Mouse (Mus musculus): ENCODE data around the gene Ces4a. TPM values are rescaled to one million over a fixed set of nuclear protein-coding genes. Genes with fewer than 3 reads are reported as not detected.
A peak's percentile ranks its signal among the peaks of the same experiment; 100 is the strongest.

The Ces4a gene
- polyA plus RNA-seq, 1 experiment, result not detected

- H3K36me3 ChIP-seq (ENCODE audit: control insufficient read depth, insufficient read depth), result no peaks in the 10 kb centered on the region
- no peak for TF ChIP-seq MYOD1 (IDR thresholded peaks at IDR 0.05; ENCODE audit: control insufficient read depth in 1 of 3, insufficient read length in 2 of 3, low read depth in 2 of 3)
- no peak for TF ChIP-seq POLR2A (IDR thresholded peaks at IDR 0.05; ENCODE audit: insufficient read length, low read depth)
- TF ChIP-seq TCF12 (IDR thresholded peaks at IDR 0.05; ENCODE audit: insufficient read depth, poor library complexity, severe bottlenecking), result no peak
- TF ChIP-seq MAX (IDR thresholded peaks at IDR 0.05; ENCODE audit: low read depth), result no peak
- no peak for TF ChIP-seq CEBPB (IDR thresholded peaks at IDR 0.05; ENCODE audit: insufficient read depth, poor library complexity, severe bottlenecking)
- no peak for TF ChIP-seq POLR2AphosphoS2 (IDR thresholded peaks at IDR 0.05; ENCODE audit: insufficient read length, low read depth)
- TF ChIP-seq TCF3 (IDR thresholded peaks at IDR 0.05; ENCODE audit: insufficient read length, low read depth), result no peak
- TF ChIP-seq REST (IDR thresholded peaks at IDR 0.05; ENCODE audit: insufficient read depth, insufficient read length), result no peak
- H3ac ChIP-seq (ENCODE audit: control insufficient read depth, insufficient read length), result no peak overlapping the region
- H3K79me2 ChIP-seq (ENCODE audit: control insufficient read depth, insufficient read depth), result no peaks in the 10 kb centered on the region
- no peaks in the 10 kb centered on the region for H3K27me3 ChIP-seq (ENCODE audit: control insufficient read depth, insufficient read depth, insufficient read length)
- no peak overlapping the region for H3K4me2 ChIP-seq (ENCODE audit: low read depth)
- H3K4me3 ChIP-seq, result no peak overlapping the region
Measured at GRCm38 (mm10) chr8:105158084-105158483, 26.5 kb downstream of the Ces4a start.

- Histone ChIP-seq H3K4me2 (ENCODE audit: low read depth) (peak overlapping the region; percentile 65), H3K27me3 (ENCODE audit: control insufficient read depth, insufficient read depth, insufficient read length) (no peaks in the 10 kb centered on the region), H3ac (ENCODE audit: control insufficient read depth, insufficient read length) (no peak overlapping the region), H3K79me2 (ENCODE audit: control insufficient read depth, insufficient read depth) (no peaks in the 10 kb centered on the region), H3K36me3 (ENCODE audit: control insufficient read depth, insufficient read depth) (no peaks in the 10 kb centered on the region), H3K4me3 (no peak overlapping the region)
- no peak for TF ChIP-seq POLR2A (IDR thresholded peaks at IDR 0.05; ENCODE audit: insufficient read length, low read depth)
- TF ChIP-seq POLR2AphosphoS2 (IDR thresholded peaks at IDR 0.05; ENCODE audit: insufficient read length, low read depth), result no peak
- TF ChIP-seq MYOD1 (IDR thresholded peaks at IDR 0.05; ENCODE audit: control insufficient read depth in 1 of 3, insufficient read length in 2 of 3, low read depth in 2 of 3), result peak; percentile 65 to 76 (median 74)
- TF ChIP-seq E2F4 (IDR thresholded peaks at IDR 0.05; ENCODE audit: insufficient read depth), result no peak
- no peak for TF ChIP-seq REST (IDR thresholded peaks at IDR 0.05; ENCODE audit: insufficient read depth, insufficient read length)
- peak; percentile 51 for TF ChIP-seq TCF12 (IDR thresholded peaks at IDR 0.05; ENCODE audit: insufficient read depth, poor library complexity, severe bottlenecking)
- TF ChIP-seq TCF3 (IDR thresholded peaks at IDR 0.05; ENCODE audit: insufficient read length, low read depth), result no peak
- TF ChIP-seq MAX (IDR thresholded peaks at IDR 0.05; ENCODE audit: low read depth), result no peak
- no peak for TF ChIP-seq USF1 (IDR thresholded peaks at IDR 0.05; ENCODE audit: low read depth)
- no peak for TF ChIP-seq SRF (IDR thresholded peaks at IDR 0.05; ENCODE audit: control insufficient read depth, insufficient read length, low read depth)
- peak in 1 of 3 experiments; percentile 81 for TF ChIP-seq MYOG (IDR thresholded peaks at IDR 0.05; ENCODE audit: control insufficient read depth in 1 of 3, insufficient read depth in 1 of 3, insufficient read length in 2 of 3, low read depth in 2 of 3)
- 0 out of 2 replicates have a peak, but pooled peaks have one; percentile 1 for TF ChIP-seq CEBPB (IDR thresholded peaks at IDR 0.05; ENCODE audit: insufficient read depth, poor library complexity, severe bottlenecking)
Measured at GRCm38 (mm10) chr8:105161121-105161652, 29.6 kb downstream of the Ces4a start.

DNA sequence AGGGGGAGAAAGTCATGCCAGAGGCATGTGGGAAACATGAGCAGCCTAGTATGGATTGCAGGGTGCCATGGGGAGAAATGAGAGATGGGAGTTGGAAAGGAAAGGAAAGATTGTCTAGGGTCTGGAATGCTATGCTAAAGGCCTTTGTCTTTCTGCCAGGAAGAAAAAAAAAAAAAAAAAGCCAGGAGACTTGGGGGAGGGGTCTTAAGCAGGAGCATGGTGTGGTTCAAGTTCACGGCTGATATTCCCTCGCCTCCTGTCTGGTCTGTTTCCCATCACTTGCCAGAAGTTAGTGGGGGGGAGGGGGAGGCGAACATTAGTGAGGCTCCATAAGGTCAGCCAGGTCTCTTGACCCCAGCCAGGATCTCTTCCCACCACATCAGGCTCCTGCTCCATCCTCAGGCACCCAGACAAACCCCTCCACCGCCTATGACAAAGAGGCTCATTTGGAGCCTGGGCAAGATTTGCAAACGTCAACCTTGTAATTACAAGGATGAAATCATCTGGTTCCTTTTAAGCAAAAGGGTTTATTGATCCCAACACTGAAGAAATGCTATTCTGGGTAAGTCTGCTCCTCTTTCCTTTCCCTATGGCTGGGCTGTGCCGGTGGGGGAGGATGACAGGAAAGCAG is 32.8 kb downstream of the Ces4a start:
- Histone ChIP-seq H3K4me2 (ENCODE audit: low read depth) (peak overlapping the region; percentile 66), H3K27me3 (ENCODE audit: control insufficient read depth, insufficient read depth, insufficient read length) (no peaks in the 10 kb centered on the region), H3ac (ENCODE audit: control insufficient read depth, insufficient read length) (no peak overlapping the region), H3K36me3 (ENCODE audit: control insufficient read depth, insufficient read depth) (no peaks in the 10 kb centered on the region), H3K79me2 (ENCODE audit: control insufficient read depth, insufficient read depth) (no peaks in the 10 kb centered on the region), H3K4me3 (no peak overlapping the region)
- TF ChIP-seq MYOG (IDR thresholded peaks at IDR 0.05; ENCODE audit: control insufficient read depth in 1 of 3, insufficient read depth in 1 of 3, insufficient read length in 2 of 3, low read depth in 2 of 3) (no peak), TCF12 (IDR thresholded peaks at IDR 0.05; ENCODE audit: insufficient read depth, poor library complexity, severe bottlenecking) (no peak), POLR2A (IDR thresholded peaks at IDR 0.05; ENCODE audit: insufficient read length, low read depth) (no peak), MYOD1 (IDR thresholded peaks at IDR 0.05; ENCODE audit: control insufficient read depth in 1 of 3, insufficient read length in 2 of 3, low read depth in 2 of 3) (no peak), E2F4 (IDR thresholded peaks at IDR 0.05; ENCODE audit: insufficient read depth) (no peak), TCF3 (IDR thresholded peaks at IDR 0.05; ENCODE audit: insufficient read length, low read depth) (no peak), SRF (IDR thresholded peaks at IDR 0.05; ENCODE audit: control insufficient read depth, insufficient read length, low read depth) (no peak), REST (IDR thresholded peaks at IDR 0.05; ENCODE audit: insufficient read depth, insufficient read length) (no peak), USF1 (IDR thresholded peaks at IDR 0.05; ENCODE audit: low read depth) (no peak), CEBPB (IDR thresholded peaks at IDR 0.05; ENCODE audit: insufficient read depth, poor library complexity, severe bottlenecking) (no peak)

DNA sequence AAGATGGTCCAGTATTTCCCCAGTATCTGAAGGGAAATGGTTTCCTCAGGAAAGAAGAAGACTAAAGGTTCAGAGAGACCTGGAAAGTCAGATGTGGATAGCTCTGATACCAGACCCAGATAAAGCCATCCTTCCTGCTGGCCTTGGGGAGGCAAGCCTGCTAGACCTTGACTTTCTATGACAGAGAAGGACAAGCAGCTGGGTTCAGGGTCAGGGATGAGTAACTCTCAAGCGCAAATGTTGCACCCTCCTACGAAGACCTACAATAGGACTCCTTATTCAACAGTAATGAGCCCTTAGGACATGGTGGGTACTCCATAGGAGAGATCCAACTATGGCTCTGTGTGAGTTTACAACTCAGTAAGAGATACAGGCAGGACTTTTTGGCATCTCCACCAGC is 33.6 kb downstream of the Ces4a start:
- Histone ChIP-seq H3K36me3 (ENCODE audit: control insufficient read depth, insufficient read depth) (no peaks in the 10 kb centered on the region), H3ac (ENCODE audit: control insufficient read depth, insufficient read length) (no peak overlapping the region), H3K79me2 (ENCODE audit: control insufficient read depth, insufficient read depth) (no peaks in the 10 kb centered on the region), H3K4me3 (no peak overlapping the region), H3K27me3 (ENCODE audit: control insufficient read depth, insufficient read depth, insufficient read length) (no peaks in the 10 kb centered on the region), H3K4me2 (ENCODE audit: low read depth) (peak overlapping the region; percentile 66)
- no peak for TF ChIP-seq MYOG (IDR thresholded peaks at IDR 0.05; ENCODE audit: control insufficient read depth in 1 of 3, insufficient read depth in 1 of 3, insufficient read length in 2 of 3, low read depth in 2 of 3)
- no peak for TF ChIP-seq TCF12 (IDR thresholded peaks at IDR 0.05; ENCODE audit: insufficient read depth, poor library complexity, severe bottlenecking)
- no peak for TF ChIP-seq CEBPB (IDR thresholded peaks at IDR 0.05; ENCODE audit: insufficient read depth, poor library complexity, severe bottlenecking)
- TF ChIP-seq TCF3 (IDR thresholded peaks at IDR 0.05; ENCODE audit: insufficient read length, low read depth), result no peak
- TF ChIP-seq MYOD1 (IDR thresholded peaks at IDR 0.05; ENCODE audit: control insufficient read depth in 1 of 3, insufficient read length in 2 of 3, low read depth in 2 of 3), result peak in 2 of 3 experiments; percentile 20 to 57
- no peak for TF ChIP-seq REST (IDR thresholded peaks at IDR 0.05; ENCODE audit: insufficient read depth, insufficient read length)
- TF ChIP-seq SRF (IDR thresholded peaks at IDR 0.05; ENCODE audit: control insufficient read depth, insufficient read length, low read depth), result no peak

Data from myocyte (in vitro differentiated cells).